Mouse (Mus musculus): ENCODE measurements around the gene Tubb4a.

The Tubb4a gene

DNA sequence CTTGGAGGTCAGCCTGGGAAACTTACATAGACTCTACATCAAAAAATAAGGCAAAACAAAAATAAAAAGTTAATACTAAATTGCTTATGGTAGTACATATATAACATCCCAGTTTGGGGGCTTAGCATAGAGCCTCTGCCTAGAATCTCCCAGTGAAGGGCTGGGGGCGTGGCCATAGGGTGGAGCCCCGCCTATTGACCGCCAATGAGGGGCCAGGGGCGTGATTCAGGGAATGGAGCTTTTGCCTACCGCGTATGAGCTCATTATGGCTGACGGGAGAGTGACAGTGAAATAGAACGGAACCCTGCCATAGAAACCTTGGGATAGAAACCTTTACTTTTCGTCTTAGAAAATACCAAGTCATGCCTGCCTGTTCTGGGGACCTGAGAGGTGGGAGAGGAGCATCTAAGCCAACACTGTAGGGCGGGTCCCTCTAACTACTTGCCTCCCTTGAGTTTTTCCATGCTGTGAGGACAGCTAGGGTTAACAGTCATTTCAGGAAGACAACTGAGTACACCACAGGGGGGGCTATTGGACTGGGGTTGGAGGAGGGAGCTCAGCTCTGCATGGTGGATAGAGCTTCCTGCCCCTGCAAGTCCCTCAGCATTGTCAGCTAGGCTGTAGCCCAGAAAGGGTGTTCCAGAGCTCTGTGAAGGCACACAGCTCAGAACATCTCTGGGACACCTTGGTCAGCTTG lies 12.2 kb upstream of the Tubb4a start:
- DNase-seq, result no peak

DNA sequence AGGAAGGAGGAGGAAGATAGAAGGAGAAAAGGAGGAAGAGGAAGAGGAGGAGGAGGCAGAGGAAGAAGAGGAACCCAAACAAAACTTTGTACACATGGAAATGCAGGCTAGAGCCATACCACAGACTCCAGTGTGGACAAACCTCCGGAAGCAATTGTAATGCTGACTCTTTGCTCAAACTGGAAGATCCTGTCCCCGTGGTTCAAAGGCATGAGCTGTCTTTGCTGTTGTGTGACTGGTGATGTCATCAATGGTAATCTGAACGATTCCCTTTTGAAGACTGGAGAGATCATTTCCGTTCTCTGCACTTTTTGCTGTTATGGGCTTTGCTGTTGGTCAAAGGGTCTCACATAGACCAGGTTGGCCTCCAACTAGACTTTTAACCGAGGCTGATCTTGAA lies 10.7 kb upstream of the Tubb4a start:
- DNase-seq, result no peak

DNA sequence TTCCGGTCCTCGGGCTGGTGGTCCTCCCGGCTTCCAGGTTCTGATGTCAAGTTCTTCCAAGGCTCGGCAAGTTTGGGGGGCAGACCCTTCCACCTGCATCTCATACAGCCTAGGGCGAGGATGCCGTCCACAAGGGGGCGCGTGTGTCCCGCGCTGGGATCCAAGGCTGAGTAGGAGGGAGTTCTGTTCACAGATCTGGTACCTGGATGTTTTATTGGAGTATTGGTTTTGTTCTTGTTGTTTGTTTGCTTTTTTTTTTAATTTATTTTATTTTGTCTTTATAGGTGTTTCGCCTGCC lies 9.0 kb upstream of the Tubb4a start:
- peak; percentile 75 for DNase-seq

- peak; percentile 26 for DNase-seq
These were observed 8.5 kb upstream of the Tubb4a start for GRCm38 (mm10) chr17:57095855-57096622.

GRCm38 (mm10) chr17:57094222-57094621 lies 6.6 kb upstream of the Tubb4a start:
- DNase-seq, result no peak

- peak; percentile 37 for DNase-seq
These were observed 1.4 kb downstream of the Tubb4a start for GRCm38 (mm10) chr17:57085970-57086757.

GRCm38 (mm10) chr17:57082481-57082880 lies 5.1 kb downstream of the Tubb4a start:
- DNase-seq, result no peak

GRCm38 (mm10) chr17:57081234-57081842 lies 6.2 kb downstream of the Tubb4a start:
- no peak for DNase-seq

DNA sequence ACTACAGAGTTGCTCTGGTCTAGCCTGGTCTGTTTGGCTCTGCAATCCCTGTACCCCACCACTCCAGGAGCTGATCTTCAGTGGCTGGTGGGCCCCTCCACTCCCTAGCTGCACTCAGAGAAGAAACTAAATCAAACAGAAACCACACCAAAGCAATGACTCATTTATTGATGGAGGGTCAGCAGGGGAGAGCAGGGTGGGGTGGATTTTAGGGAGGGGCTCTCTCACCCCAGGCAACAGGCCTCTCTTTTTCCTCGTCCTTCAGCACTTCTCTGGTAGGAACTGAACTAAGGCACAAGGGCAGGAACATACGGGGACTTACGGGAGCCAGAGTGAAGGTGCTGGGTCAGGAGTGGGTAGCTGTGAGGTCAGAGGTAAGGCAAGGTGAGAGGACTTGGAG lies 7.7 kb downstream of the Tubb4a start:
- DNase-seq, result no peak

- DNase-seq, result no peak
These were observed 9.2 kb downstream of the Tubb4a start, which contains the start of gene Dennd1c for GRCm38 (mm10) chr17:57078336-57078735. TSS of gene Dennd1c (minus strand) at chr17:57078514.

GRCm38 (mm10) chr17:57076916-57077315 lies 10.7 kb downstream of the Tubb4a start:
- DNase-seq, result no peak

GRCm38 (mm10) chr17:57070699-57071098 lies 16.9 kb downstream of the Tubb4a start:
- DNase-seq, result no peak

- no peak for DNase-seq
These were observed 17.3 kb downstream of the Tubb4a start for GRCm38 (mm10) chr17:57070272-57070671.

- DNase-seq, result no peak
These were observed 20.7 kb downstream of the Tubb4a start for GRCm38 (mm10) chr17:57066908-57067307.

DNA sequence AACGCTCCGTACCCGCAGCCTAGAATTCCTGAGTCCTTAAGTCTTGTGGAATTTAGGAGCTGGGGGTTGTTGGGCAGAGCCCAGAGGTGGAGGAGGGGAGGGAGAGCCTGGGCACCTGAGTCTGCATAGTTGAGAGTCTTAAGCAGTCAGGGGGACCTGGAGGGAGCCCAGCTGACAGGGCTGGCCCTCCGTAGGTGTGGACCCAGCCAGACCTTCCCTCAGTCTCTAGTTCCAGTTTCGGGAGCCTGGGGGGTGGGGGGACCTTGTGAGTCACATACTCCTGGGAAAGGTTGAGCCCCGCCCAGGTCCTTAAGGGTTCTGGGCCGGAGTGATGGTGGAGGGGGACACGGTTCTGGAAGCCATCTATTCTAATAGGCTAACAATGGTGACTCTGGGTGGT lies 24.6 kb downstream of the Tubb4a start:
- DNase-seq, result no peak

- no peak for DNase-seq
These were observed 25.0 kb downstream of the Tubb4a start for GRCm38 (mm10) chr17:57062548-57062947.

- DNase-seq, result no peak
These were observed 25.5 kb downstream of the Tubb4a start for GRCm38 (mm10) chr17:57062011-57062521.

DNA sequence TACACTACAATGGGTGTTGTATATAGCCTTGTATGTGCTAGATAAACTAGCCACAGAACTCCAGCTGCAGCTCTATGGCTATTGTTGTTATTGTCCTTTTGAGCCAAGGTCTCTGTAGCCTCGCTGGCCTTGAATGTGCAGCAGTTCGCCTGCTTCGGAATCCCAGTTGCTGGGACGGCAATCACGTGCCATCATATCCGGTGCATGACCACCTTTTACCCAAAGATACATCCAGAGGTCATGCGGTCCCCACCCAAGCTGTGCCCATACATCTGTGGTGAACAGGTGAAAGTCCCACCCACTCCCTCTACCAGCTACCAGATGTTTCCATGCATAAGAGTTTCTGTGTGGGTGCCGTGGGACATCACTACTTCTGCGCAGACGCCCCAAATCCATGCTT lies 26.5 kb downstream of the Tubb4a start:
- no peak for DNase-seq

- DNase-seq, result peak; percentile 97
These were observed 27.3 kb downstream of the Tubb4a start for GRCm38 (mm10) chr17:57060231-57060801.

DNA sequence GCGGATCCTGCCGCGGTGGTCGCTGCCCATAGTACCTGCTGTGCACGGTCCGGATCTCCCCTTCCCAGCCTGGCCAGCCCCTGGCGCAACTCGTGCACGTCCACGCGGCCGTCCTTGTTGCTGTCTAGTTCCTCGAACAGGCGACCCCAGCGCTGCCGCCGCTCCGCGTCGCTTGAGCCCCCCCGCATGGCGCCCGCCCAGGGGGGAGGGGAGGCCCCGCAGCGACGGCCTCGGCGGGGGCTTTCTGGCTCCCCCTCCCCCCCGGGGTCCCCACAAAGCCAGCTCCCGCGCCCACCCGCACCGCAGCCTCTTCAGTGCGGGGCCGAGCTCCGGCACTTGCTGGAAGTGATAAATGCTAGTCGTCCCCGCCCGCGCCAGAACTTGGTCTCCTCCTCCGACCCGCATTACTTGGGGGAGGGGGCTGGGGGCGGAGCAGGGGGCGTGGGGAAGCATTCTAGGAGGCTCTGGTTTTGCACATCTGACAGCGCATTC lies 28.1 kb downstream of the Tubb4a start, which contains the start of gene Slc25a23:
Slc25a23 (minus strand) TSS at position 378 of the 492 bp plus-strand sequence.
- peak; percentile 81 for DNase-seq

GRCm38 (mm10) chr17:57058891-57059485 lies 28.6 kb downstream of the Tubb4a start, which contains the start of gene Crb3:
TSS of gene Crb3 (plus strand) at chr17:57059105.
- DNase-seq, result no peak

DNA sequence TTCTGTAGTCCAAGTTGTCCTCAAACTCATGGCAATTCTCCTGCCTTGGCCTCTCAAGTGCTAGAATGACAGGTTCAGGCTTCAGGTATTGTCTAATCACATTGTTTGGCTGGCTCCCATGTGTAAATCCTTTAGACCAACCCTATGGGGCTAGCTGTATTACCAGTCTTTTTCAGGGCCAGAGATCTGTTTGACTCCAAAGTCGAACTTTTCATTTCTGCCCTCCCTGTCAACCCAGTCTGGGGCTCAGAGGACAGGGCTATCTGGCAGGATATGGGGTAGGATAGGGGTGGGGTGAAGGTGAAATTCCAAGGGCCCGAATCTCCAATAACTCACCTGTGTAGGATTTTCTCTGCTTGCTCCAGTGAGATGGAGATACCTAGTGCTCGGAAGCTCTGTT lies 31.3 kb downstream of the Tubb4a start:
- no peak for DNase-seq
